Mouse (Mus musculus) heart, embryonic 10.5 days (tissue): ENCODE data around the gene Eif2s3x. TPM values are rescaled to one million over a fixed set of nuclear protein-coding genes. Genes with fewer than 3 reads are reported as not detected.
"Not testable (repeated sequence)": the region's sequence is repeated elsewhere in the genome, so short reads cannot be mapped to it uniquely, and the experiment has no call there.

Experiments
- DNase-seq: peaks from one replicate; pipeline ENCODE4 v3.0.0-alpha.2; 2017; ENCODE audit warnings: low spot score
- H3K27ac ChIP-seq: fragments of 300-500 bp; sonication (generic); 2 replicates; pipeline ENCODE4 v1.5.1; 2016; ENCODE audit warnings: mild to moderate bottlenecking
- H3K27me3 ChIP-seq: fragments of 300-500 bp; sonication (generic); 2 replicates; pipeline ENCODE4 v1.6.1; 2016; ENCODE audit warnings: mild to moderate bottlenecking; ENCODE audit not compliant: poor library complexity, insufficient read depth, severe bottlenecking
- H3K36me3 ChIP-seq: fragments of 300-500 bp; sonication (generic); 2 replicates; pipeline ENCODE4 v1.6.1; 2016; ENCODE audit warnings: mild to moderate bottlenecking, moderate library complexity
- H3K4me1 ChIP-seq: fragments of 300-500 bp; sonication (generic); 2 replicates; pipeline ENCODE4 v1.6.1; 2016; ENCODE audit warnings: mild to moderate bottlenecking
- H3K4me3 ChIP-seq: fragments of 300-500 bp; sonication (generic); 2 replicates; pipeline ENCODE4 v1.5.1; 2016; ENCODE audit warnings: mild to moderate bottlenecking, moderate library complexity
- H3K9me3 ChIP-seq: fragments of 300-500 bp; sonication (generic); 2 replicates; pipeline ENCODE4 v1.6.1; 2016; ENCODE audit warnings: mild to moderate bottlenecking, moderate library complexity
- WGBS: fragments of 180-500 bp; shearing (Covaris S2); methylation state at CpG from one replicate; pipeline ENCODE4 v1.1.7; 2016; 5-methylcytosine and 5-hydroxymethylcytosine counted together
- polyA plus RNA-seq: library from polyadenylated mRNA; unstranded; fragments of >200 nt; fragmentation: Nextera tagmentation; extraction: Ambion mirVana; gene quantifications from 2 replicates; pipeline ENCODE4 v1.2.1, GENCODE M21; 2016

Gene Eif2s3x
- 69.5 and 75.3 TPM in 2 replicates for polyA plus RNA-seq

- H3K4me1 ChIP-seq: no peaks in the 10 kb centered on the region
- peak; percentile 92 for DNase-seq
- under 1% methylated on average over 52 of the region's 52 CpGs for WGBS
- H3K36me3 ChIP-seq: peaks cover 22% of the 10 kb centered on the region
- H3K27me3 ChIP-seq: no peaks in the 10 kb centered on the region
- H3K27ac ChIP-seq: peak within 1 kb of the TSS; percentile 90
- peak within 1 kb of the TSS; percentile 83 for H3K4me3 ChIP-seq
- no peaks in the 10 kb centered on the region for H3K9me3 ChIP-seq
These were observed at the start of gene Eif2s3x for GRCm38 (mm10) chrX:94212597-94213321. Eif2s3x (minus strand) TSS chrX:94212862.

- WGBS: 18% methylated on average over 12 of the region's 12 CpGs
- Histone ChIP-seq H3K36me3 (peaks cover 3% of the 10 kb centered on the region; the same call in 1 of the 2 replicates), H3K4me3 (peak overlapping the region; percentile 69), H3K27me3 (peaks cover 60% of the 10 kb centered on the region), H3K4me1 (no peaks in the 10 kb centered on the region), H3K9me3 (no peaks in the 10 kb centered on the region), H3K27ac (peak overlapping the region; percentile 92; the same call in 1 of the 2 replicates)
- DNase-seq: no peak
These were observed 22.9 kb upstream of the Eif2s3x start for GRCm38 (mm10) chrX:94235601-94236000.

DNA sequence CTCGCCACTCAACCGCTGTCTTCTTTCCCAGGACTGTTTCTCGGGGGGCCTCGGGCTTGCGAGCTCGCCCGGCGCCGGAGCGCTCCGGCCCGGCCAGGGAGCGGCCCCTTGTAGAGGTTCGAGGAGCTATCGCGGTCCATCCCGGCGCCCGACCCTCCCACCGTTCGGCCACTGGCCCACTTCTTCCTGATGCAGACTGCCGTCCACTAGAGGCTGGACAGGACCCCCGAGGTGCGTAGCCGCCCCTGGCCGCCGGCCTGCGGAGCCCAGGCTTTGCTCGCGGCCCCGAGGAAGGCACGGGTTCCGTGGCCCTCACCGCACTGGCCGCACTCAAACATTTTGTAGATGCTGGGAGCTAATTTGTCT lies 22.5 kb upstream of the Eif2s3x start:
- 9% methylated on average over 29 of the region's 35 CpGs for WGBS
- no peak for DNase-seq
- no peaks in the 10 kb centered on the region for H3K4me1 ChIP-seq
- peak overlapping the region; percentile 69 for H3K4me3 ChIP-seq
- H3K9me3 ChIP-seq: no peaks in the 10 kb centered on the region
- peaks cover 62% of the 10 kb centered on the region for H3K27me3 ChIP-seq
- peak overlapping the region; percentile 92 for H3K27ac ChIP-seq
- peaks cover 3% of the 10 kb centered on the region; the same call in 1 of the 2 replicates for H3K36me3 ChIP-seq

DNA sequence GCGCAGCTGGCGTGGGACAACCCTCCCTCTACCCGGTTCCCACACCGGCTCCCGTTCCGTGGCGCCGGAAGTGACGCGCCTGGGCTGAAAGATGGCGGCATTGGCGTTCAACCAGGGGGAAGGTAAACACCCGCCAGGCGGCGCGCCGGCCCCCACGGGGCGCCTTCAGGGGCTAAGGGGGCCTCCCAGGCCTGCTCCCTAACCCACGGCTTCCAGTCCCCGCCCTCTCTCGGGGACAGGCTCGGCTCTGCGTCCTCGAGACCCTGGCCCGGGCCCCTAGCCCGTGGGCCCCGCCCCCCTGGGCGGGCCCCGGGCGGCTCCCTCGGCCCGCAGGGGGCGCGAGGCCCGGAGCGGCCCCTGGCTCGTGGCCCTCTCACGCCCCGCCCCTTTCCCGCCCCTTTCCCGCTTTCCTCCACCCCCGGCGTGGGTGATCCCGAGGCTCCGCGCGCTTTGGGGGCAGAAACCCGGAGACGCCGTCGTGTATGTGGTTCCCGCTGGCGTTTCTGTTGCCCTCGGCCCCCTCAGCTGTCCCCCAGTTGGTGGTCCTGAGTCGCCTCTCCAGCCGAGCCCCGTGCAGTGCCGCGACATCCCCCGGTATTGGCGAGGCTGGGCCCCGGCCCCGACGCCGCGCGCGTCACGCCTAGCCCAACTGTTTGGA lies 22.0 kb upstream of the Eif2s3x start, which contains the start of gene Klhl15:
Gene Klhl15 (plus strand): TSS at position 68 of the 658 bp plus-strand sequence.
- Histone ChIP-seq H3K4me1 (no peaks in the 10 kb centered on the region), H3K27me3 (peaks cover 62% of the 10 kb centered on the region), H3K9me3 (no peaks in the 10 kb centered on the region), H3K27ac (peak within 1 kb of the TSS; percentile 92), H3K36me3 (peaks cover 3% of the 10 kb centered on the region; the same call in 1 of the 2 replicates), H3K4me3 (peak within 1 kb of the TSS; percentile 69)
- peak; percentile 92 for DNase-seq
- 7% methylated on average over 56 of the region's 70 CpGs for WGBS

GRCm38 (mm10) chrX:94233936-94234531 lies 21.4 kb upstream of the Eif2s3x start:
- Histone ChIP-seq H3K27ac (peak overlapping the region; percentile 92), H3K27me3 (peaks cover 61% of the 10 kb centered on the region)

GRCm38 (mm10) chrX:94233432-94233831 lies 20.8 kb upstream of the Eif2s3x start:
- peaks cover 55% of the 10 kb centered on the region for H3K27me3 ChIP-seq

More at GRCm38 (mm10) chrX:94233936-94234531, 21.4 kb upstream of the Eif2s3x start:
- Histone ChIP-seq H3K4me3 (peak overlapping the region; percentile 69), H3K4me1 (no peaks in the 10 kb centered on the region), H3K36me3 (peaks cover 3% of the 10 kb centered on the region; the same call in 1 of the 2 replicates), H3K9me3 (no peaks in the 10 kb centered on the region)
- DNase-seq: no peak
- 13% methylated on average over 25 of the region's 25 CpGs for WGBS

GRCm38 (mm10) chrX:94213384-94213783 lies 722 bp upstream of the Eif2s3x start:
- DNase-seq: no peak
- no peaks in the 10 kb centered on the region for H3K27me3 ChIP-seq
- H3K4me1 ChIP-seq: no peaks in the 10 kb centered on the region
- H3K27ac ChIP-seq: peak overlapping the region; percentile 90
- H3K4me3 ChIP-seq: peak overlapping the region; percentile 83
- no peaks in the 10 kb centered on the region for H3K9me3 ChIP-seq
- WGBS: 14% methylated on average over 7 of the region's 7 CpGs
- peaks cover 16% of the 10 kb centered on the region for H3K36me3 ChIP-seq

More at GRCm38 (mm10) chrX:94233432-94233831, 20.8 kb upstream of the Eif2s3x start:
- peak overlapping the region; percentile 69 for H3K4me3 ChIP-seq
- no peak overlapping the region for H3K27ac ChIP-seq
- H3K9me3 ChIP-seq: no peaks in the 10 kb centered on the region
- 32% methylated on average over 5 of the region's 5 CpGs for WGBS
- H3K4me1 ChIP-seq: no peaks in the 10 kb centered on the region
- DNase-seq: no peak
- no peaks in the 10 kb centered on the region for H3K36me3 ChIP-seq

DNA sequence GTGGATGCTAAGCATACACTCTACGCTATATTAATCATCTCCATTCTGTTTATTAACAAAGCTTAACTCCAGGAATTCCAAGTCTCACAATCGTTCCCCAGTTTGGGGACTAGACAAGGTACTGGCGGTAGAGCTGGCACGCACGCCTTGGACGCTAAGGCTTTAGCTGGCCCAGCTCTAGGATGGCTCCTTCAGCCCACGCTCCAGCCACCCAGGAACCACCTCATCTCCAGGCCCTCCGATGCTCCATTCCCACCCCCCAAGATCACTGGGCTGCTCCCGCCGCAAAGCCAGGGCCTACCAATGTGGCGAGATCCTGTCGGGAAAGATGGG lies 432 bp downstream of the Eif2s3x start:
- H3K4me3 ChIP-seq: peak overlapping the region; percentile 83
- no peaks in the 10 kb centered on the region for H3K27me3 ChIP-seq
- 0% methylated on average over 12 of the region's 12 CpGs for WGBS
- no peak for DNase-seq
- H3K36me3 ChIP-seq: peaks cover 27% of the 10 kb centered on the region
- no peaks in the 10 kb centered on the region for H3K9me3 ChIP-seq
- peak overlapping the region; percentile 90 for H3K27ac ChIP-seq
- H3K4me1 ChIP-seq: no peaks in the 10 kb centered on the region

GRCm38 (mm10) chrX:94197789-94198188 lies 14.9 kb downstream of the Eif2s3x start:
- Histone ChIP-seq H3K36me3 (peaks cover 96% of the 10 kb centered on the region), H3K9me3 (no peaks in the 10 kb centered on the region), H3K4me3 (no peak overlapping the region), H3K4me1 (no peaks in the 10 kb centered on the region), H3K27ac (no peak overlapping the region), H3K27me3 (no peaks in the 10 kb centered on the region)
- 81% methylated on average over 5 of the region's 5 CpGs for WGBS
- DNase-seq: no peak

DNA sequence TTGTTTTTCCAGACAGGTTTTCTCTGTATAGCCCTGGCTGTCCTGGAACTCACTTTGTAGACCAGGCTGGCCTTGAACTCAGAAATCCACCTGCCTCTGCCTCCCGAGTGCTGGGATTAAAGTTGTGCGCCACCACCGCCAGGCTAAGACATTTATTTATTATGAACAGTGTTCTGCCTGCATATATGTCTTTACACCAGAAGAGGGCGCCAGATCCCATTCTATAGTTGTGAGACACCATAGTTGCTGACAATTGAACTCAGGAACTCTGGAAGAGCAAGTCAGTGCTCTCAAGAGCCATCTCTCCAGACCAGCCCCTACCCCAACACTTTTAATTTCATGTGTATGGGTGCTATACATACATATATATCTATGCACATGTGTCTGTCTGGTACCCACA lies 18.8 kb downstream of the Eif2s3x start:
- H3K4me1 ChIP-seq, H3K27me3 ChIP-seq, H3K4me3 ChIP-seq, DNase-seq, H3K27ac ChIP-seq, H3K9me3 ChIP-seq: not testable (repeated sequence)
- WGBS: 62% methylated on average over 4 of the region's 4 CpGs
- H3K36me3 ChIP-seq: peaks cover 70% of the 10 kb centered on the region

DNA sequence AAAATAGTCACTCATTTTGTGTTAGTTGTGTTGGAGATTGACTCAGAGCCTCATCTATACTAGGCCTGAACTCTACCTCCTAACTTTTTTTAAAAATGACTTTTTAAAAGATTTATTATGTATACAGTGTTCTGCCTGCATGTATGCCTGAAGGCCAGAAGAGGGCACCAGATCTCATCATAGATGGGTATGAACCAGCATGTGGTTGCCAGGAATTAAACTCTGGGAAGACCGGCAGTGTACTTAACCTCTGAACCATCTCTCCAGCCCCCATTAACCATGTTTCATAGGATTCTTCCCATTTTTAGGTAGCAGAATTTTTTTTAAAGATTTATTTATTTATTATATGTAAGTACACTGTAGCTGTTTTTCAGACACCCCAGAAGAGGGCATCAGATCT lies 27.5 kb downstream of the Eif2s3x start:
- Histone ChIP-seq H3K9me3 (no peaks in the 10 kb centered on the region), H3K4me3 (no peak overlapping the region), H3K27ac (no peak overlapping the region), H3K4me1 (no peaks in the 10 kb centered on the region), H3K36me3 (no peaks in the 10 kb centered on the region), H3K27me3 (peaks cover 12% of the 10 kb centered on the region; the same call in 1 of the 2 replicates)
- 62% methylated on average over 1 of the region's 1 CpGs for WGBS
- no peak for DNase-seq

GRCm38 (mm10) chrX:94183814-94184213 lies 28.8 kb downstream of the Eif2s3x start:
- no peaks in the 10 kb centered on the region for H3K4me1 ChIP-seq
- DNase-seq: no peak
- no peaks in the 10 kb centered on the region for H3K9me3 ChIP-seq
- H3K4me3 ChIP-seq: no peak overlapping the region
- H3K27ac ChIP-seq: no peak overlapping the region
- H3K27me3 ChIP-seq: peaks cover 12% of the 10 kb centered on the region; the same call in 1 of the 2 replicates
- H3K36me3 ChIP-seq: no peaks in the 10 kb centered on the region
- WGBS: 16% methylated on average over 3 of the region's 3 CpGs
